Mouse (Mus musculus) liver, embryonic 16.5 days (tissue): ENCODE data around the gene Clec1a. TPM values are rescaled to one million over a fixed set of nuclear protein-coding genes. Genes with fewer than 3 reads are reported as not detected.
A peak's percentile ranks its signal among the peaks of the same experiment; 100 is the strongest.

Source experiments
- ATAC-seq: fragments of 200-750 bp; cut with Nextera tagmentation; 2 replicates; pipeline ENCODE4 v1.8.0; 2017; ENCODE audit warnings: low read depth, mild to moderate bottlenecking, moderate number of reproducible peaks, moderate library complexity
- H3K27ac ChIP-seq: fragments of 300-500 bp; sonication (generic); 2 replicates; pipeline ENCODE4 v1.5.1; 2014; ENCODE audit warnings: mild to moderate bottlenecking, low read length
- H3K27me3 ChIP-seq: fragments of 300-500 bp; sonication (generic); 2 replicates; pipeline ENCODE4 v1.6.1; 2014; ENCODE audit warnings: low read depth, low read length, mixed read lengths; ENCODE audit not compliant: control insufficient read depth, insufficient read depth
- H3K36me3 ChIP-seq: fragments of 300-500 bp; sonication (generic); 2 replicates; pipeline ENCODE4 v1.6.1; 2014; ENCODE audit warnings: mild to moderate bottlenecking; ENCODE audit not compliant: control insufficient read depth, insufficient read depth
- H3K4me1 ChIP-seq: fragments of 300-500 bp; sonication (generic); 2 replicates; pipeline ENCODE4 v1.6.1; 2014; ENCODE audit warnings: low read depth, low read length, mixed read lengths; ENCODE audit not compliant: control insufficient read depth
- H3K4me2 ChIP-seq: fragments of 300-500 bp; sonication (generic); 2 replicates; pipeline ENCODE4 v1.6.1; 2014; ENCODE audit warnings: low read depth, low read length, mixed read lengths
- H3K4me3 ChIP-seq: fragments of 300-500 bp; sonication (generic); 2 replicates; pipeline ENCODE4 v1.5.1; 2014; ENCODE audit warnings: low read depth, mild to moderate bottlenecking, low read length
- H3K9ac ChIP-seq: fragments of 300-500 bp; sonication (generic); 2 replicates; pipeline ENCODE4 v1.6.1; 2014; ENCODE audit warnings: low read depth, low read length
- H3K9me3 ChIP-seq: fragments of 300-500 bp; sonication (generic); replicated peaks from 2 replicates; pipeline ENCODE4 v1.6.1; 2016; ENCODE audit warnings: low read length; ENCODE audit not compliant: control insufficient read depth
- WGBS: fragments of 180-500 bp; shearing (Covaris S2); extraction: QIAGEN DNeasy Blood & Tissue Kit; methylation state at CpG from one replicate; pipeline ENCODE4 v1.1.7; 2014; ENCODE audit not compliant: insufficient replicate concordance; 5-methylcytosine and 5-hydroxymethylcytosine counted together
- polyA plus RNA-seq: library from polyadenylated mRNA; unstranded; fragments of >200 nt; fragmentation: Nextera tagmentation; extraction: Ambion mirVana; gene quantifications from 2 replicates; pipeline ENCODE4 v1.2.1, GENCODE M21; 2015

Clec1a gene
- polyA plus RNA-seq, 1 experiment from 2014 or later: 0.21 TPM

- Histone ChIP-seq H3K9me3 (no peaks in the 10 kb centered on the region), H3K9ac (no peak overlapping the region), H3K4me3 (no peak overlapping the region), H3K27me3 (no peaks in the 10 kb centered on the region), H3K4me1 (no peaks in the 10 kb centered on the region), H3K27ac (no peak overlapping the region), H3K4me2 (no peak overlapping the region), H3K36me3 (no peaks in the 10 kb centered on the region)
- 56% methylated on average over 6 of the region's 6 CpGs for WGBS
- ATAC-seq: no peak
Measured at GRCm38 (mm10) chr6:129393732-129394131, 58.1 kb downstream of the Clec1a start.

- no peaks in the 10 kb centered on the region for H3K9me3 ChIP-seq
- H3K27me3 ChIP-seq: no peaks in the 10 kb centered on the region
- H3K36me3 ChIP-seq: no peaks in the 10 kb centered on the region
- no peak overlapping the region for H3K9ac ChIP-seq
- H3K4me3 ChIP-seq: no peak overlapping the region
- H3K4me2 ChIP-seq: no peak overlapping the region
- no peaks in the 10 kb centered on the region for H3K4me1 ChIP-seq
- ATAC-seq: no peak
- 17% methylated on average over 2 of the region's 2 CpGs for WGBS
- H3K27ac ChIP-seq: no peak overlapping the region
Measured at GRCm38 (mm10) chr6:129393087-129393720, 58.6 kb downstream of the Clec1a start.

GRCm38 (mm10) chr6:129385774-129386173 lies 66.0 kb downstream of the Clec1a start, which contains the start of gene Clec12b:
TSS of gene Clec12b (minus strand) at chr6:129385874.
- WGBS: 66% methylated on average over 2 of the region's 2 CpGs

GRCm38 (mm10) chr6:129385000-129385399 lies 66.8 kb downstream of the Clec1a start:
- Histone ChIP-seq H3K9me3 (no peaks in the 10 kb centered on the region), H3K4me2 (no peak overlapping the region), H3K27ac (no peak overlapping the region), H3K27me3 (no peaks in the 10 kb centered on the region), H3K9ac (no peak overlapping the region), H3K36me3 (no peaks in the 10 kb centered on the region), H3K4me1 (no peaks in the 10 kb centered on the region), H3K4me3 (no peak overlapping the region)
- 69% methylated on average over 4 of the region's 4 CpGs for WGBS
- ATAC-seq: no peak

More at GRCm38 (mm10) chr6:129385774-129386173, 66.0 kb downstream of the Clec1a start, which contains the start of gene Clec12b:
- H3K4me2 ChIP-seq: no peak within 1 kb of the TSS
- no peaks in the 10 kb centered on the region for H3K36me3 ChIP-seq
- no peak within 1 kb of the TSS for H3K9ac ChIP-seq
- no peak within 1 kb of the TSS for H3K27ac ChIP-seq
- H3K4me3 ChIP-seq: no peak within 1 kb of the TSS
- no peak for ATAC-seq
- no peaks in the 10 kb centered on the region for H3K4me1 ChIP-seq
- no peaks in the 10 kb centered on the region for H3K9me3 ChIP-seq
- H3K27me3 ChIP-seq: no peaks in the 10 kb centered on the region

- no peak for ATAC-seq
- H3K9me3 ChIP-seq: no peaks in the 10 kb centered on the region
- 83% methylated on average over 3 of the region's 3 CpGs for WGBS
- H3K27me3 ChIP-seq: no peaks in the 10 kb centered on the region
- H3K36me3 ChIP-seq: no peaks in the 10 kb centered on the region
- H3K4me3 ChIP-seq: no peak overlapping the region
- H3K4me1 ChIP-seq: no peaks in the 10 kb centered on the region
- no peak overlapping the region for H3K4me2 ChIP-seq
- no peak overlapping the region for H3K27ac ChIP-seq
- no peak overlapping the region for H3K9ac ChIP-seq
Measured at GRCm38 (mm10) chr6:129383466-129383865, 68.3 kb downstream of the Clec1a start.

- H3K9ac ChIP-seq: no peak overlapping the region
- no peak overlapping the region for H3K4me2 ChIP-seq
- H3K27me3 ChIP-seq: no peaks in the 10 kb centered on the region
- no peaks in the 10 kb centered on the region for H3K36me3 ChIP-seq
- no peaks in the 10 kb centered on the region for H3K4me1 ChIP-seq
- no peaks in the 10 kb centered on the region for H3K9me3 ChIP-seq
- 29% methylated on average over 1 of the region's 1 CpGs for WGBS
- no peak overlapping the region for H3K27ac ChIP-seq
- no peak overlapping the region for H3K4me3 ChIP-seq
- peak; percentile 43; the same call in 1 of the 2 replicates for ATAC-seq
Measured at GRCm38 (mm10) chr6:129381736-129382135, 70.1 kb downstream of the Clec1a start.

GRCm38 (mm10) chr6:129380454-129380853 lies 71.3 kb downstream of the Clec1a start:
- Histone ChIP-seq H3K36me3 (no peaks in the 10 kb centered on the region), H3K9ac (no peak overlapping the region), H3K9me3 (no peaks in the 10 kb centered on the region), H3K4me2 (no peak overlapping the region), H3K4me3 (no peak overlapping the region), H3K27ac (no peak overlapping the region), H3K4me1 (no peaks in the 10 kb centered on the region), H3K27me3 (no peaks in the 10 kb centered on the region)
- ATAC-seq: no peak
- WGBS: 69% methylated on average over 4 of the region's 4 CpGs

- 17% methylated on average over 2 of the region's 2 CpGs for WGBS
- H3K4me2 ChIP-seq: no peak overlapping the region
- ATAC-seq: no peak
Measured at GRCm38 (mm10) chr6:129374937-129375471, 76.8 kb downstream of the Clec1a start.

More at GRCm38 (mm10) chr6:129374937-129375471, 76.8 kb downstream of the Clec1a start:
- Histone ChIP-seq H3K9me3 (no peaks in the 10 kb centered on the region), H3K27me3 (no peaks in the 10 kb centered on the region), H3K4me1 (no peaks in the 10 kb centered on the region), H3K4me3 (no peak overlapping the region), H3K27ac (no peak overlapping the region), H3K9ac (no peak overlapping the region), H3K36me3 (no peaks in the 10 kb centered on the region)
